Mouse (Mus musculus): ENCODE measurements around the gene Per1. TPM values are rescaled to one million over a fixed set of nuclear protein-coding genes. Genes with fewer than 3 reads are reported as not detected.

Per1 gene
- total and polyA plus RNA-seq, 2 experiments from 2014 or later, result 15.2 to 38.3 TPM

- Histone ChIP-seq H3K9me3 (ENCODE audit: low read length) (no peaks in the 10 kb centered on the region), H3K4me1 (ENCODE audit: insufficient read depth) (no peaks in the 10 kb centered on the region), H3K4me3 (ENCODE audit: low read depth, low read length) (no peak overlapping the region), H3K4me2 (ENCODE audit: low read depth) (no peak overlapping the region), H3K27me3 (ENCODE audit: insufficient read depth, low read length) (no peaks in the 10 kb centered on the region), H3K27ac (ENCODE audit: low read depth, low read length) (no peak overlapping the region), H3K36me3 (ENCODE audit: insufficient read depth) (no peaks in the 10 kb centered on the region), H3K9ac (no peak overlapping the region)
- ATAC-seq (no peak), DNase-seq (no peak)
- 51% methylated on average over 4 of the region's 4 CpGs for WGBS
- TF ChIP-seq CTCF (IDR thresholded peaks at IDR 0.05; ENCODE audit: low read depth), result no peak
Observed at GRCm38 (mm10) chr11:69051771-69052170, 43.2 kb upstream of the Per1 start.

DNA sequence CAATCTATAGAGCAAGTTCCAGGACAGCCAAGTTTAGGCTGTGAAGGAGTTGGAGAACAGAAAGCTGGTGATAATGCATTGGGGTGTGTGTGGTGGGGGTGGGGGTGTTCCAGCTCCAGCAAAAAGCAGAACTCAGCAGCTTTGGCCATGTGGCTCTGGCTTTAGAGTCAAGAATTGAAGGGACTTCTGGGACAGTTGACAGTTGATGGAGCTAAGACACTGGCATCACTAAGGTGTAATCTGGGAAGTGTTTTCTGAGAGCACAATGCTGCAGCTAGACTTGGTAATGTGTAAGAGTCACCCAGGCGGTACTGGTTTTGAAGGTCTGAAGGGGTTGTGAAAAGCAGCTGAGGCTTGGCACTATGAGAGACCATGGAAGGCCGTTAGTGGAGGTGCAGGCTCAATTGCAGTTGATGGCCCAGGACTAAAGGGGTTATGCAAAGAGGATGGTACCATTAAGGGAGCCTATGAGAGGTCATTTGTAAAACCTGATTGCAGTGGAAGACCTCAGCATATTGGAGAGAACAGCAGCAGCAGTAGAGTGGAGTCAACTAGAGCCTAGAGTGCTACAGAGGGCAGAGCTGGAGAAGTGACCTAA is 42.1 kb upstream of the Per1 start:
- Histone ChIP-seq H3K4me2 (ENCODE audit: low read depth) (no peak overlapping the region), H3K9me3 (ENCODE audit: low read length) (no peaks in the 10 kb centered on the region), H3K9ac (no peak overlapping the region), H3K4me3 (ENCODE audit: low read depth, low read length) (no peak overlapping the region), H3K27ac (ENCODE audit: low read depth, low read length) (no peak overlapping the region), H3K36me3 (ENCODE audit: insufficient read depth) (no peaks in the 10 kb centered on the region), H3K27me3 (ENCODE audit: insufficient read depth, low read length) (no peaks in the 10 kb centered on the region), H3K4me1 (ENCODE audit: insufficient read depth) (0 out of 2 replicates have a peak, but pooled peaks cover 1% of the 10 kb centered on the region)
- no peak for TF ChIP-seq CTCF (IDR thresholded peaks at IDR 0.05; ENCODE audit: low read depth)
- 92% methylated on average over 2 of the region's 2 CpGs for WGBS
- ATAC-seq (no peak), DNase-seq (no peak)

GRCm38 (mm10) chr11:69053848-69054247 is 41.2 kb upstream of the Per1 start:
- H3K36me3 ChIP-seq (ENCODE audit: insufficient read depth), result no peaks in the 10 kb centered on the region
- no peaks in the 10 kb centered on the region for H3K9me3 ChIP-seq (ENCODE audit: low read length)
- 82% methylated on average over 3 of the region's 3 CpGs for WGBS
- no peak overlapping the region for H3K4me2 ChIP-seq (ENCODE audit: low read depth)
- no peak for ATAC-seq
- no peak for DNase-seq
- no peaks in the 10 kb centered on the region for H3K27me3 ChIP-seq (ENCODE audit: insufficient read depth, low read length)
- no peak overlapping the region for H3K9ac ChIP-seq
- H3K4me3 ChIP-seq (ENCODE audit: low read depth, low read length), result no peak overlapping the region
- 0 out of 2 replicates have a peak, but pooled peaks cover 2% of the 10 kb centered on the region for H3K4me1 ChIP-seq (ENCODE audit: insufficient read depth)
- no peak overlapping the region for H3K27ac ChIP-seq (ENCODE audit: low read depth, low read length)
- no peak for TF ChIP-seq CTCF (IDR thresholded peaks at IDR 0.05; ENCODE audit: low read depth)

DNA sequence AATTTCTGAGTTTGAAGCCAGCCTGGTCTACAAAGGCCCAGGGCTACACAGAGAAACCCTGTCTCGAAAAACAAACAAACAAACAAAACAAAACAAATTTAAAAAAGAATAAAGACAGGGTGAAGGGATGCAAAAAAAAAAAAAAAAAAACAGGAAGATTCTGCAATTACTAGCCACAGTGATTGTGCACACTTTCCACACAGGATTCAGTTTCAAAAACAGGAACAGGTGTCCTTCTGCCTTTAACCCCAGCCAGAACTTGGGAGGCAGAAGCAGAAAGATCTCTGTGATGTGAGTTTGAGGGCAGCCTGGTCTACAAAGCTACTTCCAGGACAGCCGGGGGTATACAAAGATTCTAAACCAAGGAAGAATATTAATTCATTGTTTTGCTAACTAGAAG is 36.8 kb upstream of the Per1 start:
- DNase-seq, result no peak
- Histone ChIP-seq H3K9ac (peak overlapping the region; percentile 49), H3K9me3 (ENCODE audit: low read length) (no peaks in the 10 kb centered on the region), H3K27ac (ENCODE audit: low read depth, low read length) (peak overlapping the region; percentile 94), H3K4me2 (ENCODE audit: low read depth) (peak overlapping the region; percentile 59), H3K27me3 (ENCODE audit: insufficient read depth, low read length) (no peaks in the 10 kb centered on the region), H3K4me3 (ENCODE audit: low read depth, low read length) (peak overlapping the region; percentile 88), H3K36me3 (ENCODE audit: insufficient read depth) (no peaks in the 10 kb centered on the region), H3K4me1 (ENCODE audit: insufficient read depth) (peaks cover 12% of the 10 kb centered on the region)
- no peak for ATAC-seq
- no peak for TF ChIP-seq CTCF (IDR thresholded peaks at IDR 0.05; ENCODE audit: low read depth)
- WGBS, result 63% methylated on average over 2 of the region's 2 CpGs

DNA sequence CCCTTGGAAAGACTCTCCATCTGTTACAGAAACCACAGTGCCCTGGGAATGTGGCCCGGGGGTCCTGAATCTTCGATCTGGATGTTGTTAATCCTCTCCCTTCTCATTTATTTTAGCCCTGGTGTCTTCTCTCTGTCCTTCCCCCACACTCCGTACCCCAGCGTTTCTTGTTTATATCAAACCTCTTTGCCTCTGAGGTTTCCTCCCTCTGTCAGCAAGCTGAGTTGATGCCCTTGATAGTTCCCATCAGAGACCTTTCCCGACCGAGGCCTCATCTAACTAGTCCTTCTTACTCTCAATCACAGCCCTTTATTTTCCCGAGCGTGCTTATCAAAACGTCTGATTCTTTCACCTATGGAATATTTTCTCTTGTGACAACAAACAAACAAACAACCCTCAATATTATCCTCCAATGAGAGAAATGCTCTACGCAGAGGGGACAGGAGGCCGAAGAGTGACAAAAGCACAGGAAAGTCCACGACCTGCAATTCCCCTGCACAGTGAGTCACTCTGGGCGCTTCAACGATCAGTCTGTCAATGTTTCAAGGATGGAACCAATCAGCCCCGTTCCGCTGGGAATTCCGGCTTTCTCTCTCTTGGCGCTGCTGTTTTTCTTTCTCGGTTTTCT is 36.2 kb upstream of the Per1 start:
- no peak for TF ChIP-seq CTCF (IDR thresholded peaks at IDR 0.05; ENCODE audit: low read depth)
- WGBS, result under 1% methylated on average over 19 of the region's 19 CpGs
- Histone ChIP-seq H3K4me2 (ENCODE audit: low read depth) (peak overlapping the region; percentile 59), H3K9ac (peak overlapping the region; percentile 49), H3K9me3 (ENCODE audit: low read length) (no peaks in the 10 kb centered on the region), H3K4me1 (ENCODE audit: insufficient read depth) (peaks cover 12% of the 10 kb centered on the region), H3K4me3 (ENCODE audit: low read depth, low read length) (peak overlapping the region; percentile 88), H3K27me3 (ENCODE audit: insufficient read depth, low read length) (no peaks in the 10 kb centered on the region), H3K36me3 (ENCODE audit: insufficient read depth) (no peaks in the 10 kb centered on the region), H3K27ac (ENCODE audit: low read depth, low read length) (peak overlapping the region; percentile 94)
- ATAC-seq (peak; percentile 30), DNase-seq (no peak)

DNA sequence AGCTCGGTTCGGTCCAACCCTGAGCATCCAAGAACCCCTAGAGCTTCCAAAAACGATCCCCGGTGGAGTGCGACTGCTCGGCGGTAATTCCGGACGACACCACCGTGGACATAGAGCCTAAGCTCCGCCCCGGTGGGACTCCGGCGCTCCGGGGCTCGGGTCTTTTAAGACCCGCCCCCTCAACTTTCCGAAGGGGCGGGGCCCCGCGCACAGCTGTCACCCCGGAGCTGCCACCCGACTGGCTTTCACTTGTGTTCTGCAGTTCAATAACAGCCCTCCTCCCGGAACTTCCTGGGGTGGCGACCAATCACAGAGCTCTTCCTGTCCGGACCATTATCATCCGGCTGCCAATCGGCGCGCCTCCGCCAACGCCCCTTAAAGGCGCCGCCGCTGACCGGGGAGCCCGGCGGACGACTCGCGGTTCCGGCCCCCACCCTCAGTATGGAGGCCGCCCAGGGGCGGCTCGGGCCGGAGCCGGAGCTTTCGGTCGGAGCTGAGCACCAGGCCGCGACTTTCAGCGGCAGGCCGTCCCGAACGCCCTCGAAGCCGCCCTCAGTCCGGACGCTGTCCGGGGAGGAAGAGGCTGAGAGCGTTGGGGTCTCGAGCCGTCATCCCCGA is 35.6 kb upstream of the Per1 start, which contains the start of gene Borcs6:
TSS of gene Borcs6 (plus strand) at position 361 of the 618 bp plus-strand sequence.
- H3K9ac ChIP-seq, result peak within 1 kb of the TSS; percentile 88
- H3K27ac ChIP-seq (ENCODE audit: low read depth, low read length), result peak within 1 kb of the TSS; percentile 94
- no peaks in the 10 kb centered on the region for H3K27me3 ChIP-seq (ENCODE audit: insufficient read depth, low read length)
- H3K4me1 ChIP-seq (ENCODE audit: insufficient read depth), result peaks cover 12% of the 10 kb centered on the region
- peak within 1 kb of the TSS; percentile 85 for H3K4me2 ChIP-seq (ENCODE audit: low read depth)
- WGBS, result 1% methylated on average over 64 of the region's 64 CpGs
- no peak for TF ChIP-seq CTCF (IDR thresholded peaks at IDR 0.05; ENCODE audit: low read depth)
- peak; percentile 96 for ATAC-seq
- H3K36me3 ChIP-seq (ENCODE audit: insufficient read depth), result no peaks in the 10 kb centered on the region
- no peaks in the 10 kb centered on the region for H3K9me3 ChIP-seq (ENCODE audit: low read length)
- H3K4me3 ChIP-seq (ENCODE audit: low read depth, low read length), result peak within 1 kb of the TSS; percentile 88
- peak; percentile 97 for DNase-seq

DNA sequence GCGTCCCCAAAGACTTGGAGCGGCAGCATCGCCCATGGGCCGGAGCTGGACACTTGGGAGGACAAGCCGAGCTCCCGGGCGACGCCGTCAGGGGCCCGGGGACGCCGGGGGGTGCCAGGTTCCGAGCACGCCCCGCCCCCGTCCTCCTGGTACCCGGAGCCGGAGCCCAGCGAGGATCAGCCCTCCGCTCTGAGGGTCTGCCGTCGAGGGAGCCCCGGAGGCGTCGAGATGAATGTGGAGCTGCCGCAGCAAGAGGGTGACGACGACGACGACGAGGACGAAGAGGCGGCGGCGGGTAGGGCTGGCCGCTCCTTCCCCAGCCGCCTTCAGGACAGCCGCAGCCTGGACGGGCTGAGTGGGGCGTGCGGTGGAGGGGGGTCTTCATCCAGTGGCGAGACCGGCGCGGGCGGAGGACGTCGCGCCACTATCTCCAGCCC is 35.0 kb upstream of the Per1 start:
- ATAC-seq (peak; percentile 26), DNase-seq (peak; percentile 65)
- H3K9ac ChIP-seq, result peak overlapping the region; percentile 88
- under 1% methylated on average over 47 of the region's 49 CpGs for WGBS
- no peaks in the 10 kb centered on the region for H3K27me3 ChIP-seq (ENCODE audit: insufficient read depth, low read length)
- H3K36me3 ChIP-seq (ENCODE audit: insufficient read depth), result no peaks in the 10 kb centered on the region
- H3K4me3 ChIP-seq (ENCODE audit: low read depth, low read length), result peak overlapping the region; percentile 88
- TF ChIP-seq CTCF (IDR thresholded peaks at IDR 0.05; ENCODE audit: low read depth), result no peak
- peak overlapping the region; percentile 85 for H3K4me2 ChIP-seq (ENCODE audit: low read depth)
- peak overlapping the region; percentile 94 for H3K27ac ChIP-seq (ENCODE audit: low read depth, low read length)
- no peaks in the 10 kb centered on the region for H3K9me3 ChIP-seq (ENCODE audit: low read length)
- H3K4me1 ChIP-seq (ENCODE audit: insufficient read depth), result peaks cover 12% of the 10 kb centered on the region

Measured in forebrain, postnatal 0 days (tissue).